Mouse (Mus musculus) cerebellum, adult 11 months (tissue): ENCODE data around the gene Olfr1328.
"Not testable (repeated sequence)": the region's sequence is repeated elsewhere in the genome, so short reads cannot be mapped to it uniquely, and the experiment has no call there.

Experiments
- DNase-seq: peaks from one replicate; pipeline ENCODE4 v3.0.0; 2022

The Olfr1328 gene

DNA sequence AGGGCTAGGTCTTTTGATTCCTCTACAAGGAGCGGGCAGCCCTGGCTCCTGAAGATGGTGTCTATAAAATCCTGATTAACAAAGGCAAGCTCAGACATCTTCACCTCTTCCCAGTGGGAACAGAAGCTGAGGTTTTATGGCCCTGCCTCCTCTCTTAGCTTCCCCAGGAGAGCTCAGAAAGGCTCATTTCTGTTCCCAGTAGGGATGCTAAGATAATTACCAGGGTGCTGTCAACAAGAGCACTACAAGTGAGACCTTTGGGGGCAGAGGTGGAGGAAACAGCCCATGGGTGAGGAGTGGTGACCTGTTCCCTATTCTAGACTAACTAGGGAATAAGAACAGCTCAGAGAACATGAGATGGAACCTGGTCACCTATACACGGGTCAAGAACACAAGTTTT lies at the start of gene Olfr1328:
Gene Olfr1328, minus strand, starts transcription at position 101 of the 400 bp plus-strand sequence.
- DNase-seq = no peak

DNA sequence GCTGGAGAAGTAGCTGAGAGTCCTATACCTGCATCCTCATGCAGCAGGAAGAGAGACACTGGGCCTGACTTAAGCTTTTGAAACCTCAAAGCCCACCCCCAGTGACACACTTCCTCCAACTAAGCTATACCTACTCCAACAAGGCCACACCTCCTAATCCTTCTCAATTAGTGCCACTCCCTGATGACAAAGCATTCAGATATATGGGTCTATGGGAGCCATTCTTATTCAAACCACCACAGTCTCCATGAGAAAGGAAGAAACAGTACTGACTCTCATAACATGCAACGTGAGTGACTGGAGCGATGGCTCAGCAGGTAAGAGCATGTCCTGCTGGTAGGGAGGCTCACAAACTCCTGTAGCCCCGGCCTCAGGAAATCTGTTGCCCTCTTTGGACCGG lies 46.9 kb upstream of the Olfr1328 start:
- DNase-seq = no peak

DNA sequence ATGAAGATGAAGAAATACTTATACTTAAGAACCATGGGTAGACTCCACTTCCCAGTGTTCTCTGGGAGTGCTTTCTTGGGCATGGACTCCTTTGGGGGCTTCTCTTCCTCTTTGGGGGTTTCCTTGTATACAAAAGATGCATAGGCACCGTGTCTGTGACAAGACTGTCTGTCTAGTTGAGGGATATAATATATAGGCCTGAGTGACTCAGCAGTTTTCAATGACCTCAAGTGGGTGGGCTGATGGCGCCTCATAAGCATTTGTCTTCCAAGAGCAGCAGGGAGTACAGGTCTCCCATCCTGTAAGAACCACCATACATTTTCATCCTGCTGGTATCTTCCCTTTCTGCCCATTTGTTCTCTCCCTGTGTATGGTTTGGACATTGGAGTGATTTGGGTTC lies 34.9 kb upstream of the Olfr1328 start:
- DNase-seq = no peak

DNA sequence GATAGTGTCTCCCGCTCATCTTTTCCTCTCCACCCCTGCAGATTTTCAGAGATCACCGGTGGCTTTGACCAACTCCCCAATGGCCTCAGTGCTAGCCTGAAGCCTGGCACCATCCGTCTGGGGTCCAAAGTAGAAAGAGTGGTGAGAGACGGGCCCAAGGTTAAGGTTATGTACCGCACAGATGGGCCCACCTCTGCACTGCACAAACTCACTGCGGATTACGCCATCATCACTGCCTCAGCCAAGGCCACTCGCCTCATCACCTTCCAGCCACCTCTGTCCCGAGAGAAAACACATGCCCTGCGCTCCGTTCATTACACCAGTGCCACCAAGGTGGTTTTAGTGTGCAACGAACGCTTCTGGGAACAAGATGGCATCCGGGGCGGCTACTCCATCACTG lies 29.3 kb upstream of the Olfr1328 start:
- DNase-seq = no peak

DNA sequence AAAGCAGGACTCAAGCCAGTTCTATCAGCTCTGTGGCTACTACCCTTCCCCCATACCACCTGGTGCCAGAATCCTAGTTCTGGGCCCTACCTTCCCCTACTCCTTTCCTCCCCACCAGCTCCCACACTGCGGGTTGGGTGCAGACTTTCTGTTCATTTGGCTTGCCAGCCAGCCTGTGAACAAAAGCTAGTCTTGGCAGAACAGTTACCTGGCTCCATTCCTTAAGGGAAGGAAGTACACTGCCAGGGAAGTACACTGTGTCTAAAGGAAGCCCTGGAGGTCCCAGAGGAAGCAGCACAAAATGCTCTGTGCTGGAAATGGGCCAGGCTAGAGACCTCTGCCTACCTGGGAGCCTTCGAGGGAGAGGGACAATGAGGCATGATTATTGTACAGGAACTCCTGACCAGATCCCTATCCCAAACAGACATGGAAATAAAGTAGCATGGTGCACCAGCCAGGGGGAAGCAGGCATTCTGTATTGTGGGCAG lies 22.8 kb upstream of the Olfr1328 start, which contains the start of gene Lao1:
Gene Lao1, plus strand, starts transcription at position 438 of the 488 bp plus-strand sequence.
- no peak for DNase-seq

DNA sequence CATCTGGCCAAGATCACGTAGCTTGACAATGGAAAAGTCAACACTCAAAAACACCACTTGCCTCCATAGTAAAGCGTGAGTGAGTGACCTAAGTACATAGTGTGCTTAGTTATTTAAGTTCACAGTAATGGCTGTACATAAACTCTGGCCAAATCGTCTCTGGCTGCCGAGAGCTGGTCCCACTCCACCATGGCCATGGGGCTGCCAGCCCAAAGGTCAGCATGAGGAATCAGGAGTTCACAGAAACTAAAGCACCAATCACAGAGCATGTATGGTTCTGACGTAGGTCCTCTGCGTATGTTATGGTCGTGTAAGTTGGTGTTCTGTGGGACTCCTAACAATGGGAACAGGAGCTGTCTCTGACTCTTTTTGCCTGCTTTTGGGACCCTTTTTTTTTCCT lies 20.4 kb upstream of the Olfr1328 start:
- DNase-seq = no peak

DNA sequence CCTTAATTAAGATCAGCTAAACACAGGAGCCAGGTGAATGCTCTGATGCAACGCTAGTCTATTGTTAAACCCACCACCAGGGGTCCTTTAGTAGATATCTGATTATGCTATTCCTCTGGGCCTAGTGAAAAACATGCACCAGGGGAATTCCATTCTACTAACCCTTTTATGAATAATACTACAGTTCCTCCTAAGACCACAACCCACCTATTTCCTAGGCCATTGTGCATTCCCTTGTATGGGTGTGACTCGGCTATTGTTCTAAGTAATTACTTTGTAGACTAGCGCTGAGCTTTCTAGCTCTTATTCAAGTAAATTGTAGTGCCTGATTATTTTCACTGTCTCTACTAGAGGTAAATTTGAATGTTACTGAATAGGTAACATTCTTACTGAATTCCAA lies 7.1 kb downstream of the Olfr1328 start:
- DNase-seq = not testable (repeated sequence)

DNA sequence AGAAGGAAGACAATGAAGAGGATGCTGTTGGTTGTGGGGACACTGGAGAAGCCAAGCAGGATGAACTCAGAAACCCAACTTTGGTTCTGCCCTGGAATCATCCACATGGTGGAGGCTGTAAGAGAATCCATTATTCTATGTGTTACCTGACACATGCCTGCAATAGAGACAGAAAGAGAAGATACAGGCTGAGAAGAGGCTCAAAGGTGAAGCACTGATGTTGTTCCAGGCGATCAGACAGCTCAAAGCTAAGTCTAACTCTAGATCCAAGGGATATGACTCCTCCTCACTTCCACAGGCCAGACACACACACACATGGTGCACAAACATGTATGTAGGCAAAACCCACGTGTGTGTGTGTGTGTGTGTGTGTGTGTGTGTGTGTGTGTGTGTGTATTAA lies 21.0 kb downstream of the Olfr1328 start, which contains the start of gene Olfr1329:
Gene Olfr1329, minus strand, starts transcription at position 101 of the 400 bp plus-strand sequence.
- DNase-seq = not testable (repeated sequence)

DNA sequence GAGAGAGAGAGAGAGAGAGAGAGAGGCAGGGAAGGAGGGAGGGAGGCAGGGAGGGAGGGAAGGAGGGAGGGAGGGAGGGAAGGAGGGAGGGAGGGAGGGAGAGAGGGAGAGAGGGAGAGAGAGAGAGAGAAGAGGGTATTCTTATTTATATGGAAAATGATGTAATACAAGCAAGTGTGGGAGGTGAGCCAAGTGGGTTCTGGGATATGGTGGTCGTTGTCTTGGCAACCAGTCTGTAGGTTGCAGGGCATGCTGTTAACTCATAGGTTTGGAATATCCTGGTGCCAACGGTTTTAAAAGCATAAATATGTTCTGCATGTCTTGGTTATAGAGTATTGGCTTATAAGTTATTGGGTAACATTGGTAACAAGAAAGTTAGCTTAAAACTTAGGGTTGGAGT lies 36.4 kb downstream of the Olfr1328 start:
- no peak for DNase-seq

DNA sequence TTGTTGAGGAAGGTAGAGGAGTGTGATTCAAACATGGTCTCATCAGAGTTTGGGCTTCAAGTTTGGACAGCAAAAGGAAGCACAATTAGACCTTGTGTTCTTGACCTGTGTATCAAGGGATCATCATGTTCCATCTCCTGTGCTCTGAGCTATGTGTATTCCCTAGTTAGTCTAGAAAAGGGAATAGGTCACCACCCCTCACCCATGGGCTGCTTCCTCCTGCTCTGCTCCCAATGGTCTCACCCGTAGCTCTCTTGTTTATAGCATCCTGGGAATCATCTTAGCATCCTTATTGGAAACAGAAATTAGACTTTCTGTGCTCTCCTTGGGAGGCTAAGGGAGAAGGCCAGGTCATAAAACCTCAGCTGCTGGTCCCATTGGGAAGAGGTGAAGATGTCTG lies 50.1 kb downstream of the Olfr1328 start, which contains the start of gene Olfr1330:
Gene Olfr1330, plus strand, starts transcription at position 301 of the 400 bp plus-strand sequence.
- DNase-seq = no peak
